Mouse (Mus musculus): ENCODE data around the gene Commd4. TPM values are rescaled to one million over a fixed set of nuclear protein-coding genes. Genes with fewer than 3 reads are reported as not detected.
"Not testable (repeated sequence)": the region's sequence is repeated elsewhere in the genome, so short reads cannot be mapped to it uniquely, and the experiment has no call there.

Gene Commd4
- 48.4 and 52.4 TPM in 2 replicates for polyA plus RNA-seq (2011; ENCODE audit: insufficient read length, low read depth, missing spikeins)

DNA sequence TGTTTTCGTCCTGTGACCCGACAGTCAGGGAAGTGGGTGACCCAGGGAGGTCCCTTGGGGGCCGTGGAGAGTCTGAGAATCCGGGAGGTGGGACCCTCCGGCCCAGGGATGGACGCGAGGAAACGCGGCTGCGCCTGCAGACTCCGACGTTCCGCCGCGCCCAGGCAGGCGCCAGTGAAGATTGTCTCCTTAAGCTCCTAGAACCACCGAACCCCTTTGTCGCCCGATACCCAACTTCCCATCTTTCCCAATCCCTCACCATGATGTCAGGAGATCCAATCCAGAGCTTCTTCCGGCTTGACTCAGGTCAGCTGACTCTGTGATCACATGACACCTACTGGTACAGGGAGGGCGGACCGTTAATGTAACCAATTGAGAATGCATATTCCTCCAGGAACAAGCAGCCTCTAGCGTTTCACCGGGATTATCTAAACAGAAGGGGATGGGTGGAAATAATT is at the start of gene Commd4:
Commd4 (minus strand) TSS at position 319 of the 458 bp plus-strand sequence.
- TF ChIP-seq CTCF (IDR thresholded peaks at IDR 0.05; ENCODE audit: borderline replicate concordance, insufficient read depth, low read length) = no peak
- TF ChIP-seq POLR2A (IDR thresholded peaks at IDR 0.05; ENCODE audit: low read depth, low read length) = peak; percentile 70
- Histone ChIP-seq H3K4me1 (ENCODE audit: control insufficient read depth, insufficient read depth, low read length) (no peaks in the 10 kb centered on the region), H3K27ac (ENCODE audit: insufficient read depth, low read length) (no peak within 1 kb of the TSS), H3K4me3 (ENCODE audit: insufficient read depth, low read length) (peak within 1 kb of the TSS; percentile 92)

- Histone ChIP-seq H3K4me3 (ENCODE audit: insufficient read depth, low read length) (no peak overlapping the region), H3K27ac (ENCODE audit: insufficient read depth, low read length) (no peak overlapping the region), H3K4me1 (ENCODE audit: control insufficient read depth, insufficient read depth, low read length) (no peaks in the 10 kb centered on the region)
- no peak for TF ChIP-seq POLR2A (IDR thresholded peaks at IDR 0.05; ENCODE audit: low read depth, low read length)
- no peak for TF ChIP-seq CTCF (IDR thresholded peaks at IDR 0.05; ENCODE audit: borderline replicate concordance, insufficient read depth, low read length)
These were observed 48.8 kb upstream of the Commd4 start for GRCm38 (mm10) chr9:57206896-57207295.

DNA sequence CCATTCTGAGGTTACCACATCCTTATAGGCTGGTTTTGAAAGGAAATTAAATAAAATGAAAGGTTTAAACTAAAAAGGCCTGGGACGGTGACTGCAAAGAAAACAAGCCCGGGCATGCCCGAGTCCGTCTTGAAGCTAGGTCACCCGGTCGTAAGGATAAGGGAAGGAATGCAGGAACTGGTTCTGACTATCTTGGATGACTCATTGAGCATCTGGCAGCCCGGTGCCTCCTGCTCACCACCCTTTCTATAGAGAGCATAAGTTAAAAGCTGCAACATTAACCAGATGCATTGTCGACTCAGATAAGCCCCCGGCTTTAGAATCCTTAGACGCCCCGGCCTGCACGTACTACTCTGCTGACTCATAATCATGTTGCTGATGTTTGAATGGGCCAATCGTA is 45.4 kb upstream of the Commd4 start:
- not testable (repeated sequence) for H3K4me3 ChIP-seq (ENCODE audit: insufficient read depth, low read length); H3K4me1 ChIP-seq (ENCODE audit: control insufficient read depth, insufficient read depth, low read length); H3K27ac ChIP-seq (ENCODE audit: insufficient read depth, low read length)

DNA sequence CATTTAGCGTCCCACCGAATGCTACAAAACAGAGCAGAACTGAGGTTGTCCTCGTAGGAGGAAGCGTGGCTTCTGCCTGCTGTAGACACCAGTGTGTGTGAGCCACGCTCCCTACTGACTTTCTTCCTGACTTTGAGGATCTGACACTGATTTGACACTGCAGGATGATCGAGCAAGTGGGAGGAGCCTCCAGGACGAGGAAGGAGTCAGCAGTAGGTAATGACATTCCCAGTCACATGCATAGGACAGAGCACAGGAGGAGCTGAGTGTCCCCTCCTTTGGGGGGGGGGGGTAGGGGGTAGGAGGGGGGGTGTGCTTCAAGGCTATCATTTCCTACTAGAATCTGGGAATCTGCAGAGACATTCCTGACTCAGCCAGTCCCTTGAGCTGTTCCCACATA is 44.9 kb upstream of the Commd4 start:
- Histone ChIP-seq H3K4me1 (ENCODE audit: control insufficient read depth, insufficient read depth, low read length) (no peaks in the 10 kb centered on the region), H3K4me3 (ENCODE audit: insufficient read depth, low read length) (no peak overlapping the region), H3K27ac (ENCODE audit: insufficient read depth, low read length) (no peak overlapping the region)
- TF ChIP-seq CTCF (IDR thresholded peaks at IDR 0.05; ENCODE audit: borderline replicate concordance, insufficient read depth, low read length) (no peak), POLR2A (IDR thresholded peaks at IDR 0.05; ENCODE audit: low read depth, low read length) (no peak)

DNA sequence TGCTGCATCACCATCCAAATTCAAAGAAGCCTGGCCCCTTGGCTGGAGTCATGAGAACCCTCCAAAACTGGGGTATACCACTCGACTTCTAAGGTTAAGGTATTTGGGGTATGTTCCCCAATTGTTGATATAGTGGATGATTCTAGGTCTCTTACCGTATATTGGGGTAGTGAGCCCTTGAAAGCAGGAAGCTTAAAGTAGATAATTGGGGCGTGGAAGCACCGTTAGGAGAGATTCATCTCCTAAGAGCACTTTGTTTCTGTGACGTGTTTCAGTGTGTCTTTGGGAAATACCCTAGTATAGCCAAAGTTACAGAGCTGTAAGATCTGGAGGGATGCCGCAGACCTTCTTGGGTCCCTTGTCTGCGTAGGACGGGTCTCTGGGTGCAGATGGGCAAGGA is 39.3 kb upstream of the Commd4 start:
- TF ChIP-seq CTCF (IDR thresholded peaks at IDR 0.05; ENCODE audit: borderline replicate concordance, insufficient read depth, low read length) = no peak
- no peak for TF ChIP-seq POLR2A (IDR thresholded peaks at IDR 0.05; ENCODE audit: low read depth, low read length)

GRCm38 (mm10) chr9:57196708-57197107 is 38.6 kb upstream of the Commd4 start:
- H3K4me1 ChIP-seq (ENCODE audit: control insufficient read depth, insufficient read depth, low read length) = no peaks in the 10 kb centered on the region
- TF ChIP-seq CTCF (IDR thresholded peaks at IDR 0.05; ENCODE audit: borderline replicate concordance, insufficient read depth, low read length) = no peak
- TF ChIP-seq POLR2A (IDR thresholded peaks at IDR 0.05; ENCODE audit: low read depth, low read length) = no peak
- H3K4me3 ChIP-seq (ENCODE audit: insufficient read depth, low read length) = no peak overlapping the region
- H3K27ac ChIP-seq (ENCODE audit: insufficient read depth, low read length) = no peak overlapping the region

More for the DNA sequence above, 39.3 kb upstream of the Commd4 start:
- Histone ChIP-seq H3K4me3 (ENCODE audit: insufficient read depth, low read length) (no peak overlapping the region), H3K4me1 (ENCODE audit: control insufficient read depth, insufficient read depth, low read length) (no peaks in the 10 kb centered on the region), H3K27ac (ENCODE audit: insufficient read depth, low read length) (no peak overlapping the region)

- TF ChIP-seq POLR2A (IDR thresholded peaks at IDR 0.05; ENCODE audit: low read depth, low read length) = no peak
- TF ChIP-seq CTCF (IDR thresholded peaks at IDR 0.05; ENCODE audit: borderline replicate concordance, insufficient read depth, low read length) = no peak
- Histone ChIP-seq H3K4me3 (ENCODE audit: insufficient read depth, low read length) (no peak overlapping the region), H3K27ac (ENCODE audit: insufficient read depth, low read length) (no peak overlapping the region), H3K4me1 (ENCODE audit: control insufficient read depth, insufficient read depth, low read length) (no peaks in the 10 kb centered on the region)
These were observed 10.3 kb upstream of the Commd4 start for GRCm38 (mm10) chr9:57168411-57168810.

- Histone ChIP-seq H3K4me3 (ENCODE audit: insufficient read depth, low read length) (no peak overlapping the region), H3K4me1 (ENCODE audit: control insufficient read depth, insufficient read depth, low read length) (no peaks in the 10 kb centered on the region), H3K27ac (ENCODE audit: insufficient read depth, low read length) (no peak overlapping the region)
- no peak for TF ChIP-seq POLR2A (IDR thresholded peaks at IDR 0.05; ENCODE audit: low read depth, low read length)
- no peak for TF ChIP-seq CTCF (IDR thresholded peaks at IDR 0.05; ENCODE audit: borderline replicate concordance, insufficient read depth, low read length)
These were observed 8.0 kb upstream of the Commd4 start for GRCm38 (mm10) chr9:57166173-57166572.

DNA sequence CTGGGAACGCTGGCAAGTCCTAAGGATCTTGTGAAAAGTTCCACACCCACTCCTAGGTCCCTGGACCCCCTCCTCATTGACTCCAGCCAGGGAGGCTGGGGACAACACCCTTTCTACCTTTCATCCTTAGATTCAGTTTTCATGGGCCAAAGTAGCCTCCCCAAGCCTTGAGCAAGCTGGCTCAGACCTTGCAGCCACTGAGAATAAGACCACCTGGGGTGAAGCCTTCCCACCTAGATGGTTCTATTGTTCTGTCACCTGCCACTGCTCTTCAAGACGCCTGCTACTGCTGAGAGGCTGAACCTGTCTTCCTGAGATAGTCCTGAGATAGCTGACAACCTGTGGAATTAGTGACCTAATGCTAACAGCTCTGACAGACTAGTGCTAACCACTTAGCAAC is 5.0 kb upstream of the Commd4 start:
- H3K27ac ChIP-seq (ENCODE audit: insufficient read depth, low read length) = no peak overlapping the region
- no peak overlapping the region for H3K4me3 ChIP-seq (ENCODE audit: insufficient read depth, low read length)
- H3K4me1 ChIP-seq (ENCODE audit: control insufficient read depth, insufficient read depth, low read length) = no peaks in the 10 kb centered on the region
- TF ChIP-seq POLR2A (IDR thresholded peaks at IDR 0.05; ENCODE audit: low read depth, low read length) = no peak

DNA sequence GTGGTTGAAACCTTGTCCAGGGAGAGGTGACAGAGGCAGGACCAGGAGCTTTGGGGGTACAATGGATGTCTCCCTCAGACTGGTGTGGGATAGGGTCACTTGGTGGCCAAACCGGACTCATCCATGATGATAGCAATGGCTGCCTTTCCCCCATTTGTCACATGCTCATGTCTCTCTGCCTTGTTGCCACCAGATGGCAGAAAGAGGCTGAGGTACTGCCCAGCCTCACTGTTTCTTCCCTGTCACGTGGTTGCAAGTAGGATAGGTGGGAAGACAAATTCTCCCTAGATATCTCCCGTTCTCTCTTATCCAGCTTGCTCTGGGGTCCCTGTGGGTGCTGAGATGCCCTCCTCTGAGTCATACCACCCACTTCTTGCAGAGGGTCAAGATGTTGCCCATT is 4.4 kb upstream of the Commd4 start:
- TF ChIP-seq POLR2A (IDR thresholded peaks at IDR 0.05; ENCODE audit: low read depth, low read length) (no peak), CTCF (IDR thresholded peaks at IDR 0.05; ENCODE audit: borderline replicate concordance, insufficient read depth, low read length) (peak; percentile 63; the same call in 1 of the 2 replicates)
- Histone ChIP-seq H3K4me3 (ENCODE audit: insufficient read depth, low read length) (no peak overlapping the region), H3K4me1 (ENCODE audit: control insufficient read depth, insufficient read depth, low read length) (no peaks in the 10 kb centered on the region), H3K27ac (ENCODE audit: insufficient read depth, low read length) (no peak overlapping the region)

- Histone ChIP-seq H3K4me3 (ENCODE audit: insufficient read depth, low read length) (no peak overlapping the region), H3K4me1 (ENCODE audit: control insufficient read depth, insufficient read depth, low read length) (no peaks in the 10 kb centered on the region), H3K27ac (ENCODE audit: insufficient read depth, low read length) (no peak overlapping the region)
- TF ChIP-seq POLR2A (IDR thresholded peaks at IDR 0.05; ENCODE audit: low read depth, low read length) (no peak; the same call in 1 of the 2 replicates), CTCF (IDR thresholded peaks at IDR 0.05; ENCODE audit: borderline replicate concordance, insufficient read depth, low read length) (no peak)
These were observed 375 bp upstream of the Commd4 start for GRCm38 (mm10) chr9:57158506-57158905.

Data from embryonic fibroblast, embryonic 13.5 days (primary cell).